Mouse (Mus musculus) C2C12 (cell line): ENCODE results near the gene 1700123O20Rik.

Experiments
- CEBPB ChIP-seq: IDR thresholded peaks from one replicate; pipeline ENCODE4 v1.6.1; 2011; ENCODE audit warnings: low read depth, mild to moderate bottlenecking, control low read depth, moderate library complexity
- CTCF ChIP-seq: IDR thresholded peaks from one replicate; pipeline ENCODE4 v1.5.1; 2011; ENCODE audit not compliant: control insufficient read depth, insufficient read depth, insufficient read length
- FOSL1 ChIP-seq: IDR thresholded peaks from one replicate; pipeline ENCODE4 v1.8.0; 2011; ENCODE audit warnings: mild to moderate bottlenecking, low read length; ENCODE audit not compliant: poor library complexity, insufficient read depth, severe bottlenecking
- MAX ChIP-seq: IDR thresholded peaks from one replicate; pipeline ENCODE4 v1.6.1; 2011; ENCODE audit warnings: mild to moderate bottlenecking, control low read depth
- MYOD1 ChIP-seq: IDR thresholded peaks from one replicate; pipeline ENCODE4 v1.6.1; 2011; ENCODE audit warnings: low read depth; ENCODE audit not compliant: control insufficient read depth, insufficient read length
- MYOG ChIP-seq: IDR thresholded peaks from one replicate; pipeline ENCODE4 v1.6.1; 2011; ENCODE audit not compliant: control insufficient read depth, insufficient read length; ENCODE audit errors: extremely low read depth
- USF1 ChIP-seq: IDR thresholded peaks from one replicate; pipeline ENCODE4 v1.6.1; 2011; ENCODE audit warnings: low read depth, mild to moderate bottlenecking, control low read depth, moderate library complexity

DNA sequence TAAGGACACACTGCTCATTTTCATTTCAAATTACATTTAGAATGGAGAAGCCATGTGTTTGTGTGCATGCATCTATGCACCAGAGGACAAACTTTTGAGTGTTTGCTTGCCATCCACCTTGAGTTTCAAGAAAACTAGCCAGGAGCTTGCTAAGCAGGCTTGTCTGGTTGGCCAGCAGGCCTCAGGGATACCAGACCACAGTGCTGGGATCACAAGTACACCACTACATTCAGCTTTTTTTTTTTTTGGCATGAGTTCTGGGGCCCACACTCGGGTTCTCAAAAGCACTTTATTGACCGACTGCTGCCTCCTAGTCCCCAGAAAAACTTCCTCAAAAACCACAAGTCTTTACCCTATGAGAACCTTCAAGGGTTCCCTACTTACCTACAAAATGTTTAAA, 11.7 kb upstream of the 1700123O20Rik start:
- TF ChIP-seq CTCF = no peak
- no peak for TF ChIP-seq MAX
- TF ChIP-seq USF1 = no peak
- TF ChIP-seq MYOG = no peak
- TF ChIP-seq MYOD1 = no peak
- TF ChIP-seq CEBPB = no peak
- TF ChIP-seq FOSL1 = no peak
